Mouse (Mus musculus) myocyte (in vitro differentiated cells): ENCODE data around the gene Tbca. TPM values are rescaled to one million over a fixed set of nuclear protein-coding genes. Genes with fewer than 3 reads are reported as not detected.

ENCODE experiments used
- H3K27me3 ChIP-seq: one replicate; pipeline ENCODE4 v1.6.1; 2011; ENCODE audit not compliant: control insufficient read depth, insufficient read depth, insufficient read length
- H3K36me3 ChIP-seq: one replicate; pipeline ENCODE4 v1.6.1; 2011; ENCODE audit not compliant: control insufficient read depth, insufficient read depth
- H3K4me2 ChIP-seq: one replicate; pipeline ENCODE4 v1.6.1; 2011; ENCODE audit warnings: low read depth, control low read depth
- H3K4me3 ChIP-seq: one replicate; pipeline ENCODE4 v1.5.1; 2011; ENCODE audit warnings: mild to moderate bottlenecking, control low read depth, moderate library complexity
- H3K79me2 ChIP-seq: one replicate; pipeline ENCODE4 v1.6.1; 2011; ENCODE audit not compliant: control insufficient read depth, insufficient read depth
- H3ac ChIP-seq: one replicate; pipeline ENCODE4 v1.6.1; 2011; ENCODE audit not compliant: control insufficient read depth, insufficient read length
- CEBPB ChIP-seq: IDR thresholded peaks from 2 replicates; pipeline ENCODE4 v1.6.1; 2011; ENCODE audit warnings: mild to moderate bottlenecking, moderate library complexity; ENCODE audit not compliant: poor library complexity, insufficient read depth, severe bottlenecking
- E2F4 ChIP-seq: IDR thresholded peaks from one replicate; pipeline ENCODE4 v1.6.1; 2011; ENCODE audit warnings: mild to moderate bottlenecking, control low read depth, moderate library complexity; ENCODE audit not compliant: insufficient read depth
- MAX ChIP-seq: IDR thresholded peaks from one replicate; pipeline ENCODE4 v1.6.1; 2011; ENCODE audit warnings: low read depth, mild to moderate bottlenecking, control low read depth
- MYOD1 ChIP-seq, 3 experiments: IDR thresholded peaks; one replicate each; pipeline ENCODE4 v1.6.1; 2011; ENCODE audit warnings: control low read depth in 2 of 3, low read depth in 2 of 3, mild to moderate bottlenecking in 2 of 3, moderate library complexity in 1 of 3; ENCODE audit not compliant: insufficient read length in 2 of 3, control insufficient read depth in 1 of 3
- MYOG ChIP-seq, 3 experiments: IDR thresholded peaks; one replicate each; pipeline ENCODE4 v1.6.1; 2011; ENCODE audit warnings: control low read depth in 2 of 3, low read depth in 2 of 3, mild to moderate bottlenecking in 2 of 3; ENCODE audit not compliant: insufficient read length in 2 of 3, control insufficient read depth in 1 of 3, insufficient read depth in 1 of 3
- POLR2A ChIP-seq: IDR thresholded peaks from one replicate; pipeline ENCODE4 v1.6.1; 2011; ENCODE audit warnings: low read depth, mild to moderate bottlenecking, control low read depth, moderate library complexity; ENCODE audit not compliant: insufficient read length
- POLR2AphosphoS2 ChIP-seq: IDR thresholded peaks from one replicate; pipeline ENCODE4 v1.6.1; 2011; ENCODE audit warnings: low read depth, control low read depth; ENCODE audit not compliant: insufficient read length
- REST ChIP-seq: IDR thresholded peaks from one replicate; pipeline ENCODE4 v1.6.1; 2011; ENCODE audit warnings: mild to moderate bottlenecking, control low read depth, moderate library complexity; ENCODE audit not compliant: insufficient read depth, insufficient read length
- SRF ChIP-seq: IDR thresholded peaks from one replicate; pipeline ENCODE4 v1.6.1; 2011; ENCODE audit warnings: low read depth; ENCODE audit not compliant: control insufficient read depth, insufficient read length
- TCF12 ChIP-seq: IDR thresholded peaks from one replicate; pipeline ENCODE4 v1.6.1; 2011; ENCODE audit warnings: mild to moderate bottlenecking, control low read depth; ENCODE audit not compliant: poor library complexity, insufficient read depth, severe bottlenecking
- TCF3 ChIP-seq: IDR thresholded peaks from one replicate; pipeline ENCODE4 v1.6.1; 2011; ENCODE audit warnings: low read depth, control low read depth; ENCODE audit not compliant: insufficient read length
- USF1 ChIP-seq: IDR thresholded peaks from one replicate; pipeline ENCODE4 v1.6.1; 2011; ENCODE audit warnings: low read depth, mild to moderate bottlenecking, control low read depth, moderate library complexity
- polyA plus RNA-seq: library from polyadenylated mRNA; unstranded; fragments of >200 nt; fragmentation: generic; extraction: Trizol; gene quantifications from one replicate; pipeline ENCODE4 v1.2.1, GENCODE M21; 2012; ENCODE audit warnings: missing spikeins

The Tbca gene
- polyA plus RNA-seq, 1 experiment, result 253 TPM

- no peak overlapping the region for H3ac ChIP-seq
- no peak overlapping the region for H3K4me3 ChIP-seq
- H3K79me2 ChIP-seq, result peaks cover 72% of the 10 kb centered on the region
- TF ChIP-seq MAX, result no peak
- no peak for TF ChIP-seq TCF3
- no peak for TF ChIP-seq MYOG (IDR thresholded peaks at IDR 0.05; ENCODE audit: control insufficient read depth in 1 of 3, insufficient read depth in 1 of 3, insufficient read length in 2 of 3, low read depth in 2 of 3)
- TF ChIP-seq POLR2AphosphoS2, result no peak
- no peak for TF ChIP-seq CEBPB
- no peak for TF ChIP-seq REST
- TF ChIP-seq SRF, result no peak
- no peak for TF ChIP-seq TCF12
- TF ChIP-seq MYOD1 (IDR thresholded peaks at IDR 0.05; ENCODE audit: control insufficient read depth in 1 of 3, insufficient read length in 2 of 3, low read depth in 2 of 3), result no peak
- TF ChIP-seq USF1, result no peak
- TF ChIP-seq E2F4, result no peak
- no peak for TF ChIP-seq POLR2A
- no peaks in the 10 kb centered on the region for H3K36me3 ChIP-seq
- H3K27me3 ChIP-seq, result no peaks in the 10 kb centered on the region
- H3K4me2 ChIP-seq, result no peak overlapping the region
Measured at GRCm38 (mm10) chr13:94826389-94826788, 37.7 kb downstream of the Tbca start.

DNA sequence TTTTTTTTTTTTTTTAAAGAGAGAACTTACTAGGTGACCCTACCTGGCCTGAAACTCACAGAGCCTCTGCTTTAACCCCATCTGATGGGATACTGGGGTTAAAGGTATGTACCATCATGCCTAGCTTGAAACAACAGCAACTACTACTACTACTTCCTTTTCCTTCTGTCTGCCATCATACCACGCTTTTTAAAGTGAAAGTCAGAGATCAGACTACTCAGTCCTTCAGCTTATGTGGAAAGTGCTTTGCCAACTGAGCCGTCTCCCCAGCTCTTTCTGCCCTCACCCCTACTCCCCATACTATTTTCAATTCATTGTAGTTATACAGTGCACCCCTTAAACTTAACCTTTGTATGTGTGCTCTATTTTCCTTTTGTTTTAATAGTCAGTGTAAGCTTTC lies 38.3 kb downstream of the Tbca start:
- H3K4me2 ChIP-seq, result no peak overlapping the region
- no peaks in the 10 kb centered on the region for H3K36me3 ChIP-seq
- H3ac ChIP-seq, result no peak overlapping the region
- H3K4me3 ChIP-seq, result no peak overlapping the region
- H3K27me3 ChIP-seq, result no peaks in the 10 kb centered on the region
- H3K79me2 ChIP-seq, result peaks cover 72% of the 10 kb centered on the region
- TF ChIP-seq E2F4 (no peak), USF1 (no peak), TCF3 (no peak), SRF (no peak), CEBPB (no peak), POLR2AphosphoS2 (no peak), REST (no peak), MYOD1 (IDR thresholded peaks at IDR 0.05; ENCODE audit: control insufficient read depth in 1 of 3, insufficient read length in 2 of 3, low read depth in 2 of 3) (no peak), POLR2A (no peak), MYOG (IDR thresholded peaks at IDR 0.05; ENCODE audit: control insufficient read depth in 1 of 3, insufficient read depth in 1 of 3, insufficient read length in 2 of 3, low read depth in 2 of 3) (no peak), MAX (no peak)

- peaks cover 66% of the 10 kb centered on the region for H3K79me2 ChIP-seq
- no peak overlapping the region for H3K4me2 ChIP-seq
- H3ac ChIP-seq, result no peak overlapping the region
- no peak for TF ChIP-seq USF1
- TF ChIP-seq MAX, result no peak
- TF ChIP-seq POLR2AphosphoS2, result no peak
- no peak for TF ChIP-seq TCF12
- no peak for TF ChIP-seq REST
- TF ChIP-seq POLR2A, result no peak
- peak in 1 of 3 experiments; percentile 19 for TF ChIP-seq MYOD1 (IDR thresholded peaks at IDR 0.05; ENCODE audit: control insufficient read depth in 1 of 3, insufficient read length in 2 of 3, low read depth in 2 of 3)
- no peak for TF ChIP-seq E2F4
- no peak for TF ChIP-seq TCF3
- peak in 2 of 3 experiments; percentile 17 to 20 for TF ChIP-seq MYOG (IDR thresholded peaks at IDR 0.05; ENCODE audit: control insufficient read depth in 1 of 3, insufficient read depth in 1 of 3, insufficient read length in 2 of 3, low read depth in 2 of 3)
- no peak for TF ChIP-seq CEBPB
- TF ChIP-seq SRF, result no peak
- H3K4me3 ChIP-seq, result no peak overlapping the region
- H3K27me3 ChIP-seq, result no peaks in the 10 kb centered on the region
- H3K36me3 ChIP-seq, result no peaks in the 10 kb centered on the region
Measured at GRCm38 (mm10) chr13:94827847-94828246, 39.1 kb downstream of the Tbca start.

DNA sequence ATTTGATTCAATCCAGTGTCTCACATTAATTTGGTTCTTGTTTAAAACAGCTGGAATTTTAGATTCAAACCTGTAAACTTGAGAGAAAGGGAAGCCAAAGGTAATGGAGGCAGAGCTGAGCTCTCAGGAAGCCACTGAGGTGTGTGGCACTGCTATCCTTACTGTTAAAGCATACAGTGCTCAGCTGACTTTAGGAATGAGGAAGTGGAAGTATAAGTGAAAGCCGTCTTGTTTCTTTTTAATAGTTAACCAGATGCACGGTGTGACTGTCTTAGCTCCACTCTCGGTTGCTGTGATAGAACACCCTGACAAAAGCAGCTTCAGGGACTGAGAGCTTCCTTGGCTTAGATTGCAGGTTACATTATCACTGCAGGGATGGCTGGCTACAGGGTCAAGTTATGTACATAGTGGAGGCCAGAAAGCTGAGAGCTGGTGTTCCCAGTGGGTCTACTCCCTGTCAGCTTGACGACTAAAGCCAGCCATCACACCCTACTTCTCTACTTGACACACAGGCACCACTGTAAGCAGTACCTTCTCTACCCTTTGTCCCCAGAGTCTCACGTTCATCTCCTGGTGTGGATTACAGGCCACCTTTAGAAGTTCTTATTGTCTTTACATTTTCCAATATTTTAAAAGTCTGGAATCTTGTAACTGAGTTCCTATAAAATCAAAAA lies 49.5 kb downstream of the Tbca start:
- H3K4me2 ChIP-seq, result no peak overlapping the region
- no peaks in the 10 kb centered on the region for H3K27me3 ChIP-seq
- H3K79me2 ChIP-seq, result no peaks in the 10 kb centered on the region
- H3K4me3 ChIP-seq, result no peak overlapping the region
- H3ac ChIP-seq, result no peak overlapping the region
- TF ChIP-seq POLR2A (no peak), MYOG (IDR thresholded peaks at IDR 0.05; ENCODE audit: control insufficient read depth in 1 of 3, insufficient read depth in 1 of 3, insufficient read length in 2 of 3, low read depth in 2 of 3) (no peak), CEBPB (no peak), USF1 (no peak), TCF12 (no peak), MAX (no peak), POLR2AphosphoS2 (no peak)
- peaks cover 36% of the 10 kb centered on the region for H3K36me3 ChIP-seq

- no peak overlapping the region for H3ac ChIP-seq
- H3K27me3 ChIP-seq, result no peaks in the 10 kb centered on the region
- peaks cover 29% of the 10 kb centered on the region for H3K36me3 ChIP-seq
- H3K4me2 ChIP-seq, result no peak overlapping the region
- no peak overlapping the region for H3K4me3 ChIP-seq
- no peaks in the 10 kb centered on the region for H3K79me2 ChIP-seq
- TF ChIP-seq POLR2AphosphoS2 (no peak), USF1 (no peak), REST (no peak)
Measured at GRCm38 (mm10) chr13:94838756-94839337, 50.1 kb downstream of the Tbca start.
